Mouse (Mus musculus) embryo, embryonic 11.5 days (tissue): ENCODE measurements around the gene Gm49321.

Experiments
- DNase-seq: peaks from one replicate; pipeline ENCODE4 v3.0.0-alpha.2; 2012; ENCODE audit warnings: low read depth, low spot score

The Gm49321 gene

GRCm38 (mm10) chr12:73937353-73937752 lies at the start of gene Gm49321:
Gm49321 (plus strand) TSS chr12:73937653.
- no peak for DNase-seq

DNA sequence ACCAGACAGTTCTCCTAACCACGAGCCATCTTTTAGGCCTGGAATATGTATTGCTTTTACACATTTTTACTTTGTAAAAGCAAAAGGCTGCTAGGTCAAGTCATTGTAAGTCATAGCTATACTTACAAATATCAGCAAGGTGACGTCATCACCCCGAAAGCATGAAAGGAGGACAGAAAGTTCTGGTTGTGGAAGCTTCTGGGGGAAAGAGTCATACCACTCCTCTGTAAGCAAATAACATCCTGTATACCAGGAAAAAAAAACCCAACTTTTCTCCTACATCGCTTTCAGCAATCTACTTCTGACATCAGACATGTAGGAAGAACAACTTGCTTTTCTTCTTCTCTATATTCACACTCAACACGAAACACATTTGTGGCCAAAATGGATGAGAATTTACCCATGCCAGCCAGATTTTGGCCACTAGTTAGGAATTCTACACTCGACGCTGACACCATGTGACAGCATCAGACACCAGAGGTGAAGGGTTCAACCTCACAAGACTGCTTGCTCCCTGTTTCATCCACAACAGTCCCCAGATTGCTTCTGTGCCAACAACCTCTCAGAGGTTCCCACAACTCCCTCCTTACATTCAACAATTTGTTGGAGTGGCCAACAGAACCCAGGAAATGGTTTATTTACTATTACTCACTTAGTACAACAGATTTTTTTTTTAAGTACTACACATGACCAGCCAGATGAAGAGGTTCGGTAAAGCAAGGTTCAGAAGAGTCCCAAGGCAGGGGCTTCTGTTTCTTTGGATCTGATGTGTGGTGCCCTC lies 49.3 kb upstream of the Gm49321 start:
- no peak for DNase-seq

DNA sequence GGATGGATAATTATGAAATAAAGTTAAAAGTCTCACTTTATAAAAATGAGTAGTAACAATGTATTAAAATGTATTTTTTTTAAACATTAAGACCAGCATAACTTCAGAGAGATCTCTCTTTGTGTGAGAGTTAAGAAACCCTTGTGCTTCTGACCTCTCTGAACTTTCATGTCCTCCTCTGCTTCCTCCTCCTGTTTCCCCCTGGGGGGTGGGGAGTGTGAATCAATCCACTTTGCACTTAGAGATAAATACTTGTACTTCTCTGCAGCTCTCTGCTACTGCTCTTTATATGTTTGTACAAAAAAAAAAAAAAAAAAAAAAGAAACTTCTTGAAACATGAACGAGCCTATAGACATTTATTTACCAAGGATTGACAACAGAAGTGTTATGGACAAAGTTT lies 47.9 kb upstream of the Gm49321 start:
- DNase-seq: no peak

DNA sequence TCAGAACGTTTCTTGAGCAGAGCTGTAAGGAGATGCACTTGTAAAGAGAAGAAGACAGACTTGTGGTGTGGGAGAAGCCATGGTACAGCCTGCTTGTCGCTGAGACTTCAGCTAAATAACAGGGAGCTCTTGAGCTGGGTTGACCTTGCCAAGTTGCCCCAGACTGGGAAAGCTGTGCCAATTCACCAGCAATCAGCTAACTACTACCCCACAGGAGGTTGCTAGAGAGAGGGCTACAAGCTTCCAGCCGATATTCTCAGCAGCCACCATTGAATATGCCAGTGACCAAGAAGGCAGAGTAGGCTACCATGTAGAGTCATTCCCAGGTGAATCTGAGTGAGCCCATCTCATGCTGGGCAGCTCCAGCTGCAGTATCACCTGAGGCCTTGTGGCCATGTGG lies 47.4 kb upstream of the Gm49321 start:
- DNase-seq: no peak

DNA sequence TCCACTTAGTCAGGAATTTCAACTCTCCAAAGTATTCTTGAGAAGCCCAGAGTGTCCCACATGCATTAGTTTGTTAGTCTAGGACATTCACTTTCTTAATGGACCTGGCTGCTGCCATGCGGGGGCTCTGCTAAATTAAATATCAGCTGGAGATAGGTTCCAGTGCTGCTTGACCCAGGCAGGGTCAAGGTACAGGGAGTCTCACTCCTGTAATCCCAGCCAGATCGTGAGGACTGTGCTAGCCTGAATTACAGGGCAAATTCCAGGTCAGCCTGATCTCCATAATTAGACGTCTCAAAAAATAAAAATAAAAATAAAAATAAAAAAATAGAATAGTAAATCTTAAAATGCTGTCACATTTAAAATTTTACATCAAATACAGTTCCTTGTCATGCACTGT lies 44.8 kb upstream of the Gm49321 start:
- no peak for DNase-seq

GRCm38 (mm10) chr12:73894838-73895237 lies 42.6 kb upstream of the Gm49321 start:
- DNase-seq: no peak

- no peak for DNase-seq
These were observed 41.8 kb upstream of the Gm49321 start for GRCm38 (mm10) chr12:73895674-73896073.

- DNase-seq: no peak
These were observed 41.0 kb upstream of the Gm49321 start for GRCm38 (mm10) chr12:73896471-73896870.

- DNase-seq: no peak
These were observed 39.2 kb upstream of the Gm49321 start for GRCm38 (mm10) chr12:73898281-73898680.

DNA sequence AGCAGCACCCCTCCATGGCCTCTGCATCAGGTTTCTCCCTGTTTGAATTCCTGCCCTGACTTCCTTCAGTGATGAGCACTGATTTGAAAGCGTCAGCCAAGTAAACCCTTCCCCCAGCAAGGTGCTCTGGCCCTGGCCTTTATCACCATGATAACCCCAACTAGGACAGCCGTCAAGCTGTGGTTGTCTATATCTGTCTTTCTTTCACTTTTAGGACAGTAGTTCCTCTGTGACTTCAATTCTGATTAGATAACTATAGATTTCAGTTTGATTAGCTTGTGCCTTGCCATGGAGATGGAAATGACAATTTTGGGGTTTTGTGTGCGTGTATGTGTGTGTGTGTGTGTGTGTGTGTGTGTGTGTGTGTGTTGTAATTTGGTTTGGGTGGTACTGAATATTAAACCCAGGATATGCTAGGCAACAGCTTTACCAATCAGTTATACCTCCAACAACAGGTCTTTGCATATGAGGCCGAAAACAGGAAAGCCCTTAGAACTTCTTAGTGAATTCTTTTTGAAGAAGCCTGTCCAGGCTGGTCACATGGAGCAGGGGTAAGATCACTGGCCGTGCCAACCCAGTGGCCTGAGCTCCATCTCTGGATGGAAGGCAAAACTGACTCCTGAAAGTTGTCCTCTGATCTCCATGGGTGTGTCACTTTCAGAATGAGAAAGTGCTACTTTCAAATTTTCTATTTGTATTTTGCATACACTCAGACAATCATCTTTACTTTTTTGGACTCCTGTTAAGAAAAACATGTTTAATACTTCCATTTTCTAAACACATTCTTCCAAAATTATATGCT lies 33.1 kb upstream of the Gm49321 start:
- no peak for DNase-seq

- no peak for DNase-seq
These were observed 32.4 kb upstream of the Gm49321 start for GRCm38 (mm10) chr12:73905041-73905440.

DNA sequence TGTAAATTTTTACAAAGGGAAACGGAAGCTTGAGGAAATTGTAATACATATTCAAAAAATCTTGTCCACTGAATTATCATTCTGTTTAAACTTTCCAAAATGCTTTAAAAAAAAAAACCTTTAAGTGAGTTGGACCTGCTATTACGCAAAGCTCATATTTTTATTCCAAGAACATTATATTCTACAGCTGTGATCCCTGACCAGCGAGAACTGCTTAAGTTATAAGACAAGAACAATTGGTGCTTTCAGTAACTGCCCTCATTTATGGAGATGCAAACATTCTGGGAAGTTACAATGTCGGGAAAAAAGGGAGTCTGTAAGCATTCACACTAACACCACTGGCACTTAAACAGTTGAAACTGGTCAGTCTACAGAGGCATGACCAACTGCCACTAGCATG lies 31.9 kb upstream of the Gm49321 start:
- DNase-seq: no peak

- no peak for DNase-seq
These were observed 30.3 kb upstream of the Gm49321 start for GRCm38 (mm10) chr12:73907079-73907672.

- DNase-seq: peak; percentile 94
These were observed 29.7 kb upstream of the Gm49321 start for GRCm38 (mm10) chr12:73907673-73908150.

- DNase-seq: peak; percentile 46
These were observed 29.0 kb upstream of the Gm49321 start for GRCm38 (mm10) chr12:73908274-73909012.

DNA sequence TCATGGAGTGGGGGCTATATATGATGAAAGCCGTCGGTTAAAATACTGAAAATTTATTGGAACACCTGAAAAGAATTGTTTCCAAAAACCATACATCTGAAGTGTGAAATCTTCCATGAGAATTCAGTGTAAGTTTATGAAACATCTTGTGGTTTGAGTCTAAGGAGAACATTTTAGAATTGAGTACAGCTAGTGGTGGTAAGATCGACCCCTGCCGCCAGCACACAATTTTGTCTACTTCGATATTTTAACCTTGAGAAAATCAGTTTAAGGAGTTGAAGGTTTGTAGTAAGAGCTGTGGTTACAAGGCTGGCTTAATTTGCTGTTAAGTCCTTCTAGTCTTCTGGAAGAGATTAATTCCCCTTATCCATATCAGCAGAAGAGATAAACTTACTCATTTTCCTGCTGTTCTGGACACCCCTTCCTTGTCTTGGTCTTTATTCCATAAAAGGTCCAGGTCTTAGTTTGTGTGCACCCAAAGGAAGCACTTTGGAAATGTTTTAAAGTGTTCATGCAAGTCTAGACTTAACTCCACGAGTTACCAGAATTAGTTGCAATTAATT lies 28.4 kb upstream of the Gm49321 start:
- no peak for DNase-seq

GRCm38 (mm10) chr12:73918479-73918878 lies 19.0 kb upstream of the Gm49321 start:
- DNase-seq: no peak

GRCm38 (mm10) chr12:73930266-73930665 lies 7.2 kb upstream of the Gm49321 start:
- DNase-seq: no peak

DNA sequence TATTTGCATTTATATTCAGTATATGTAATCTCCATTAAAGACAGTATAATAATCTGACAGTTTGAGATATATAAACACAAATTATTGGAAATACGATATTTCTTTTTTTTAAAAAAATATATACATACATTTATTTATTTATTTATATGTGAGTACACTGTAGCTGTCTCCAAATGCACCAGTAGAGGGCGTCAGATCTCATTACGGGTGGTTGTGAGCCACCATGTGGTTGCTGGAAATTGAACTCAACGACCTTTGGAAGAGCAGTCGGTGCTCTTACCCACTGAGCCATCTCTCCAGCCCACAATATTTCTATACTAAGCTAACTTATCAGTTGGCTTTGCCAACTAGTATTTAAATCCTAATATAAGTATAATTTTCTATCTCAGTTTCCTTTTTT lies 6.2 kb upstream of the Gm49321 start:
- DNase-seq: no peak

DNA sequence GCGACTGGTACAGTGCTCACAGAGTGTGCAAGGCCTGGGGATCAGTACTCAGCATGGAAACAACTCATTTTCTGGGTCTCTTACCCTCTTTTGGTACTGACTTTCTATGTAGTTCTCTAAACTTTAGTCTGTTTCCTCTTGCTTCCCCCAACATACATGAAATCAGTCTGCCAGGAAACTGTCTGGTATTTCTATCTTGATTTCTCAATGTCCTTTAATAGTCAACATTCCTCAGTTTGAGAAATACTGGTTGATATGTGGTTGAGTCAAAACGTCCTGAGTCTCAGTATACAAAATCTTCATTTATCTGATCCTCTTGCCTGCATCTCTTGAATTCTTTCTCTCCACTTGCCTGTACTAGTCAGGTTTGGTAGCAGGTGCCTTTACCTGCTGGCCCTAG lies 2.9 kb upstream of the Gm49321 start:
- no peak for DNase-seq

- DNase-seq: no peak
These were observed 2.1 kb downstream of the Gm49321 start for GRCm38 (mm10) chr12:73939542-73939941.
